Mouse (Mus musculus) heart, embryonic 16.5 days (tissue): ENCODE measurements around the gene Spout1. TPM values are rescaled to one million over a fixed set of nuclear protein-coding genes. Genes with fewer than 3 reads are reported as not detected.
"Not testable (repeated sequence)": the region's sequence is repeated elsewhere in the genome, so short reads cannot be mapped to it uniquely, and the experiment has no call there.

Source experiments
- ATAC-seq: fragments of 200-750 bp; cut with Nextera tagmentation; replicated peaks from 2 replicates; pipeline ENCODE4 v1.8.0; 2017; ENCODE audit warnings: moderate number of reproducible peaks; ENCODE audit not compliant: insufficient read depth, low FRiP score; ENCODE audit errors: extremely low read depth
- H3K27ac ChIP-seq: fragments of 300-500 bp; sonication (generic); 2 replicates; pipeline ENCODE4 v1.5.1; 2014; ENCODE audit warnings: mild to moderate bottlenecking, low read length, control low read depth, moderate library complexity
- H3K27me3 ChIP-seq: fragments of 300-500 bp; sonication (generic); 2 replicates; pipeline ENCODE4 v1.6.1; 2014; ENCODE audit warnings: low read length, mixed read lengths; ENCODE audit not compliant: control insufficient read depth, insufficient read depth
- H3K36me3 ChIP-seq: fragments of 300-500 bp; sonication (generic); 2 replicates; pipeline ENCODE4 v1.6.1; 2014; ENCODE audit not compliant: control insufficient read depth, insufficient read depth
- H3K4me1 ChIP-seq: fragments of 300-500 bp; sonication (generic); 2 replicates; pipeline ENCODE4 v1.6.1; 2014; ENCODE audit warnings: low read length, mixed read lengths; ENCODE audit not compliant: control insufficient read depth, insufficient read depth
- H3K4me2 ChIP-seq: fragments of 300-500 bp; sonication (generic); 2 replicates; pipeline ENCODE4 v1.6.1; 2014; ENCODE audit warnings: low read depth, mild to moderate bottlenecking, control low read depth, low read length
- H3K4me3 ChIP-seq: fragments of 300-500 bp; sonication (generic); 2 replicates; pipeline ENCODE4 v1.5.1; 2014; ENCODE audit warnings: mild to moderate bottlenecking, control low read depth, low read length
- H3K9ac ChIP-seq: fragments of 300-500 bp; sonication (generic); 2 replicates; pipeline ENCODE4 v1.6.1; 2014; ENCODE audit warnings: low read length, control low read depth
- H3K9me3 ChIP-seq: fragments of 300-500 bp; sonication (generic); replicated peaks from 2 replicates; pipeline ENCODE4 v1.6.1; 2016; ENCODE audit warnings: low read length; ENCODE audit not compliant: control insufficient read depth
- WGBS: fragments of 180-500 bp; shearing (Covaris S2); extraction: QIAGEN DNeasy Blood & Tissue Kit; methylation state at CpG from one replicate; pipeline ENCODE4 v1.1.7; 2014; 5-methylcytosine and 5-hydroxymethylcytosine counted together
- polyA plus RNA-seq: library from polyadenylated mRNA; unstranded; fragments of >200 nt; fragmentation: Nextera tagmentation; extraction: Ambion mirVana; gene quantifications from 2 replicates; pipeline ENCODE4 v1.2.1, GENCODE M21; 2015

Spout1 gene
- polyA plus RNA-seq, 1 experiment from 2014 or later, result 31.5 TPM

- Histone ChIP-seq H3K4me3 (no peak overlapping the region), H3K9ac (no peak overlapping the region), H3K4me1 (peaks cover 3% of the 10 kb centered on the region), H3K27me3 (no peaks in the 10 kb centered on the region), H3K9me3 (peaks cover 15% of the 10 kb centered on the region), H3K36me3 (no peaks in the 10 kb centered on the region), H3K4me2 (no peak overlapping the region), H3K27ac (no peak overlapping the region)
- no peak for ATAC-seq
- 57% methylated on average over 4 of the region's 4 CpGs for WGBS
Measured at GRCm38 (mm10) chr2:30166677-30167076, 11.6 kb downstream of the Spout1 start.

GRCm38 (mm10) chr2:30164340-30164932, 13.8 kb downstream of the Spout1 start:
- H3K27ac ChIP-seq, result no peak overlapping the region
- H3K9ac ChIP-seq, result no peak overlapping the region
- no peak overlapping the region for H3K4me3 ChIP-seq
- WGBS, result 51% methylated on average over 9 of the region's 9 CpGs
- no peak overlapping the region for H3K4me2 ChIP-seq
- H3K27me3 ChIP-seq, result no peaks in the 10 kb centered on the region
- no peak for ATAC-seq
- no peaks in the 10 kb centered on the region for H3K36me3 ChIP-seq
- H3K9me3 ChIP-seq, result peaks cover 15% of the 10 kb centered on the region
- H3K4me1 ChIP-seq, result no peaks in the 10 kb centered on the region

- H3K27ac ChIP-seq, result no peak overlapping the region
- ATAC-seq, result no peak
Measured at GRCm38 (mm10) chr2:30161809-30162208, 16.4 kb downstream of the Spout1 start.

GRCm38 (mm10) chr2:30159871-30160270, 18.4 kb downstream of the Spout1 start:
- not testable (repeated sequence) for H3K4me2 ChIP-seq, ATAC-seq

More at GRCm38 (mm10) chr2:30161809-30162208, 16.4 kb downstream of the Spout1 start:
- Histone ChIP-seq H3K9me3 (peaks cover 12% of the 10 kb centered on the region), H3K9ac (no peak overlapping the region), H3K4me1 (no peaks in the 10 kb centered on the region), H3K27me3 (no peaks in the 10 kb centered on the region), H3K36me3 (no peaks in the 10 kb centered on the region), H3K4me3 (no peak overlapping the region), H3K4me2 (no peak overlapping the region)

GRCm38 (mm10) chr2:30152616-30153015, 25.6 kb downstream of the Spout1 start:
- Histone ChIP-seq H3K9ac (no peak overlapping the region), H3K4me3 (no peak overlapping the region), H3K36me3 (peaks cover 32% of the 10 kb centered on the region), H3K27ac (no peak overlapping the region), H3K4me2 (no peak overlapping the region), H3K4me1 (no peaks in the 10 kb centered on the region), H3K27me3 (no peaks in the 10 kb centered on the region), H3K9me3 (no peaks in the 10 kb centered on the region)
- no peak for ATAC-seq
- 76% methylated on average over 8 of the region's 8 CpGs for WGBS

More at GRCm38 (mm10) chr2:30159871-30160270, 18.4 kb downstream of the Spout1 start:
- H3K9me3 ChIP-seq, H3K4me3 ChIP-seq, H3K9ac ChIP-seq, H3K27ac ChIP-seq, H3K4me1 ChIP-seq, H3K27me3 ChIP-seq, H3K36me3 ChIP-seq: not testable (repeated sequence)
- WGBS, result 78% methylated on average over 8 of the region's 10 CpGs

- Histone ChIP-seq H3K4me3 (no peak overlapping the region), H3K9ac (no peak overlapping the region), H3K36me3 (peaks cover 39% of the 10 kb centered on the region), H3K4me1 (no peaks in the 10 kb centered on the region), H3K27ac (no peak overlapping the region), H3K9me3 (no peaks in the 10 kb centered on the region), H3K4me2 (no peak overlapping the region), H3K27me3 (no peaks in the 10 kb centered on the region)
- 79% methylated on average over 11 of the region's 11 CpGs for WGBS
- no peak for ATAC-seq
Measured at GRCm38 (mm10) chr2:30151840-30152239, 26.4 kb downstream of the Spout1 start.

GRCm38 (mm10) chr2:30147466-30147865, 30.8 kb downstream of the Spout1 start:
- peaks cover 63% of the 10 kb centered on the region for H3K36me3 ChIP-seq
- H3K9ac ChIP-seq, result no peak overlapping the region
- H3K4me1 ChIP-seq, result no peaks in the 10 kb centered on the region
- no peaks in the 10 kb centered on the region for H3K9me3 ChIP-seq
- H3K27ac ChIP-seq, result no peak overlapping the region
- no peak for ATAC-seq
- no peaks in the 10 kb centered on the region for H3K27me3 ChIP-seq
- no peak overlapping the region for H3K4me2 ChIP-seq
- WGBS, result 78% methylated on average over 4 of the region's 4 CpGs
- no peak overlapping the region for H3K4me3 ChIP-seq

GRCm38 (mm10) chr2:30144436-30144835, 33.8 kb downstream of the Spout1 start:
- Histone ChIP-seq H3K4me3 (no peak overlapping the region), H3K36me3 (peaks cover 66% of the 10 kb centered on the region), H3K27me3 (no peaks in the 10 kb centered on the region), H3K9me3 (no peaks in the 10 kb centered on the region), H3K4me1 (no peaks in the 10 kb centered on the region), H3K4me2 (no peak overlapping the region), H3K27ac (no peak overlapping the region), H3K9ac (no peak overlapping the region)
- no peak for ATAC-seq
- 95% methylated on average over 4 of the region's 4 CpGs for WGBS

- not testable (repeated sequence) for ATAC-seq
Measured at GRCm38 (mm10) chr2:30140021-30140420, 38.2 kb downstream of the Spout1 start.

More at GRCm38 (mm10) chr2:30140021-30140420, 38.2 kb downstream of the Spout1 start:
- not testable (repeated sequence) for H3K4me3 ChIP-seq, H3K9ac ChIP-seq, H3K27me3 ChIP-seq, H3K4me2 ChIP-seq, H3K27ac ChIP-seq, H3K9me3 ChIP-seq, H3K4me1 ChIP-seq
- 86% methylated on average over 4 of the region's 4 CpGs for WGBS
- H3K36me3 ChIP-seq, result peaks cover 38% of the 10 kb centered on the region
